Mouse (Mus musculus) kidney, postnatal 36 days (tissue): ENCODE results near the gene Herc6.

Experiments
- DNase-seq, 2 experiments: peaks; one replicate each; pipeline ENCODE4 v3.0.0; 2021 to 2022; ENCODE audit warnings: mixed read lengths in 2 of 2

The Herc6 gene

DNA sequence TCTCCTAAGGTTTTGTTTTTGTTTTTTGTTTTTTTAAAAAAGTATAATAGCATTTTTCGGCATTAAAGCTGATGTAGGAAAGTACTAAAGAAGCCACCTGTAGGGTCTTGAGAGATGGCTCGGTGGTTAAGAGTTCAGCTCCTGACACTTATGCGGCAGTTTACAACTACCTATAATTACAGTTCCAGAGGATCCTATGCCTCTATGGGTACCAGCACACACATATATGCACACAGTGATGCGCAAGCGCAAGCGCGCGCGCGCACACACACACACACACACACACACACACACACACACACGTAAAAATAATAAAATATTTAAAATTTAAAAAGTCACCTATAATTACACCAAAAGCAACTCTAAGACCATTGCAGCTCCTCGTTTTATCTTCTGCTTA, 795 bp downstream of the Herc6 start:
- no peak for DNase-seq

DNA sequence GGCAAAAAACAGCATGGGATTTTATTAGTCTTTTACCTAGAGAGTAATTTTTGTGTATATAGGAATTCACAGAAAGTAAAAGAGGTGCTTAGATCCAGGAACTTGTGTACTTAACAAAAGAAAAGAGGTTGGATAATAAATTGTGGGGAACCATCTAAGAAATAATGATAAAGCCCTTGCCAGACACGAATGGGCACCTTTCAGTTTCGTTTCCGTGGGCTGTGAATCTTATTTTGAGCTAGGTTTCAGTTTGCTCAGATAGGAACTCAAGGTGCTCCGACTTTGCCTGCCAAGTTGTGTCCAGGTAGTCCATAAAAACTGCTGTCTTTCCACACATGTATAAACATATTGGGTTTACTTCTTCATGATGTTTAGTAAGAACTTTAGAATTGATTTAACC, 1.6 kb downstream of the Herc6 start:
- peak in 1 of 2 experiments; percentile 25 for DNase-seq

DNA sequence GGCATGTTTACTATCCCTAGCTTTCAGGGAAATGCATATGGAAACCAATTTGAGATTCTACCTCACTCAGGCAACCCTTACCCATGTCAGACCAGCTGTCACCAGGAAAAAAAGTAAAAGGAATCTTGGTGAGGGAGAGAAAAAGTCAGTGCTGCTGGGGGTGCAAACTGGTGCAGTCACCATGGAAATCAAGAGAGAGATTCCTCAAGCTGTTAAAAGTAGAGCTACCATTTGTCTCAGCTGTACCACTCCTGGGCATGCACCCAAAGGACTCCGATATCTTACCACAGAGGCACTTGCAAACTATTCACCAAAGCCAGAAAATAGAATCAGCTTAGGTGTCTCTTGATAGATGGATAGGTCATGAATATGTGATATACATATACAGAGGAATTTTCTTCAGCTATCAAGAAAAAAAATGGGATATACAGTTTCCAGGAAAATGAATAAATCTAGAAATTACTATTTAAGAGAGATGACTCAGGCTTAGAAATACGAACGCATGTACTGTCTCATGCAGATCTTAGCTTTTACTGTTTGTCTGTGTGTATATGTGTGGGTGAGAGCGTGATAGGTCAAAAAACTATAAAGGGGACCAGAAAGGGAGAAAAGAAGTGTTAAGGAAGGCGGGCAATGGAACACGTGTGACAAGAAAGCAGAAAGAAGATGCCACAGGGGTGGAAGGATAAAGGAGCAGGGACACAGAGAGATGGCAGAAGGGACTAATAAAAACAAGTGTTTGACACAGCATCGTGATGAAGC, 24.9 kb downstream of the Herc6 start:
- no peak for DNase-seq

DNA sequence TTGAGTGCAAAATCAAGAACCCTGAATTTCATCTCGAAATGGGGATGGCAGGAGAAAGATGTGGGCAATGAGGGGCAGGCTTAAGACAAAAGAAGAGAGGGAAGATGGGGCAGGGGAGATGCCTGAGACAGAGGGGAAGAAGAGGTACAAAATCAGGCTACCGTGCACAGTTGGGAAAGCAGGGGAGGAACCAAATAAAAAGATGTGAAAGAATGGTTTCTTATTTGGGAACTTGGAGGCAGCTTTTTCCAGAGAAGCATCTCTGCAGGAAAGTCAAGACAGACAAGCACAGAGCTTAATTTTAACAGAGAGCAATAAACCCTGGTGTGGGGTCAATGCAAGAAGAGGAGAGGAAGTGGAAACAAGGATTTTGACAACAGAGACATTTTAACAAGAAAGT, 27.2 kb downstream of the Herc6 start:
- DNase-seq, result no peak

DNA sequence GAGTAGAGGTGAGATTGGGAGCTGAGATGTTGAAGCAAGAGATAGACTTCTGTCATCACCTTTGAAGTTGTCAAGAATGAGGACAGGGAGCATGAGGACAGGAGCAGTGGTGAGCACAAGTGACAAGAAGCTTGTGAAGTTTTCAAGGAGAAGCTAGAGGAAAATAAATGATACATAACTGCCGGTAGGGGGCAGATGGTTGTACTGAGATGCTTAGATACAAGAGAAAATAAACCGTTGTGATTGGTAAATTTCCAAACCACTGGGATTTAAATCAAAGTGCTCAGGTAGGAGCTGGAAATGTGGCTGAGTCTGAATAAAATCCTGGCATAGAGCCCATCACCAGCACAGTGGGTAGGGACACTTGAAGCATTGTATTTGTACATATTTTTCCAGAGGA, 28.8 kb downstream of the Herc6 start:
- DNase-seq, result peak; percentile 21 to 25

DNA sequence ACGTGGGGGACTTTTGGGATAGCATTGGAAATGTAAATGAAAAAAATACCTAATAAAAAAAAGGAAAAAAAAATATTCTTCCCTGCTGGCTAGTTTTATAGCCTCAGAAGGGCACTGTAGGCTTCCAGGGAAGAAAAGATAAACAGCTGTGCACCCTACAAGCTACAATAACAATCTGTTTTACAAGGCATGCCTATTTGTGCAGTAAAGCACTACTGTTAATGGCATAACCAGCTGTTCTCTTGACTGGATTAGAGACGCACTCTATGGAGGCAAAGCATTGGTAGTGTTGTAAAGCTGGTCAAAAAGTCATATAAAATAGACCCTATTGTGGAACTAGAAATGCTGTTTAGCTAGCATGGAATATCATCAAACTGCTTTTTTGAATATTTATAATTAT, 35.0 kb downstream of the Herc6 start:
- no peak for DNase-seq

DNA sequence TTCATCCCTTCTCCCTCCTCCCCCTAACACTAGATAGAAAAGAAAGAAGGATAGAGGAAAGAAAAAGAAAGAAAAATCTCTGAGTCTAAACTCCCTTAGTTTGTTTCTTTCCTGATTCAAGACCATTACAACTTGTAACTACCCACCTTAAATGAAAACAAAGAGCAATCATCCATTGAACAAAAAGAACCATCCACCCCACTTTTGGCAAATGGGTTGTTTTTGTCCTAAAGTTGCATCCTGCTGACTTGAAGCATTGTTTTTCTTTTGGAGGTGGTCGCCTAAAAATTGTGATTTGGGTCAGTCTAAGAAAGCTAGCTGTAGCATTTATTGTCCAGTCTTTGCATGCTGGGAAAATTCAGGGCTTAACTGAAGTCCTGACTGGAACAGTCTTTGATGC, 58.7 kb downstream of the Herc6 start:
- no peak for DNase-seq

DNA sequence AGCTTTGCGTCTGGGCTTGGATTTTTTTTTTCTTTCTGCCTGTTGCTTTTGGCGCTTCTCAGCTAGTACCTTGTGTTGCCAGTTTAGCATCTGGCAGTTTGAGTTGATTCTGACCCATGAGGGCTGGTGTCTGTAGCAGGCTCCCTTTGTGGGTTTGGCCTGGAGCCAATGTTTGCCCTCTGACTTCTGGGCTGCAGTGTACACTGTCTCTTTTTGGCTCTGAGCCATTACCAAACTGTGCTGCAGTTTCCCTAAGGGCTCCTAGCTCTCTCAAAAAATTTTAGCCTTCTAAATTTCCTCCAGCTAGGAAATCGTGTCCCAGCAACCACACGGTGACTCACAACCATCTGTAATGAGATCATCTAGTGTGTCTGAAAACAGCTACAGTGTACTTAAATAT, 61.0 kb downstream of the Herc6 start:
- peak; percentile 57 to 63 for DNase-seq

DNA sequence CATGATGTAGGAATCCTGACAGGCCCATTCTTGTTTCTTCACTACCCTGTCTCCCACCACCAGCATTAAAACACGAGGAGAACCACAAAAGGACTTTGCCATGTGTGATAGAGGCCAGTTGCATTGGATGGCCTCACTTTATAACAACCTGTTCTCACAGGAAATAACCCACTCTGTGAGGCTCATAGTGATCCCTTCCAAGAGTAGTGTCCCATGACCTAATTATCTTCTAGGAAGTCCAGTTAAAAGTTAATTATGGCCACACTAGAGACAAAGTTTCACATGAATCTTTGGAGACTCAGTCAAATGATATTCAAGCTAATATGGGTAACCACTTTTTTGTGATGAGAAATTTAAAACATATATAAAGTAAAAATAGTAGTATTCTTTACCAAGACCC, 66.5 kb downstream of the Herc6 start:
- DNase-seq, result no peak

DNA sequence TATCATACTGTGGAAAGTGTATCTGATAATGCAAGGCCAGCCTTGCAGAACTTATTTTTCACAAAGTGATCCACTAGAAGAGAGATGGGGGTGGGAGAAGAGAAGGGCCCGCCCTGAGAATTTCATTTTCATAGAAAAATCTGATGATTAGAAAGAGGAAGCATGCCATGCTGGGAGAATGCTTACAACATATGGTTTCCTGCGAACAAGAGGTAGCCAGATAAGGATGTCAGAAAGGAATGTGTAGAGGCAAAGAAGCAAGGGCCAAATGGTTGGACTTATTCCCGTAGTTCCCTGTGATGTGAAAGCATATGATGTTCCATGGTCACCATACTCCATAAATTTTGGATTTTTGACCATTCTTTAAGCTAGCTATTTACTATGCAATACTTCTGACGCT, 80.5 kb downstream of the Herc6 start:
- no peak for DNase-seq

DNA sequence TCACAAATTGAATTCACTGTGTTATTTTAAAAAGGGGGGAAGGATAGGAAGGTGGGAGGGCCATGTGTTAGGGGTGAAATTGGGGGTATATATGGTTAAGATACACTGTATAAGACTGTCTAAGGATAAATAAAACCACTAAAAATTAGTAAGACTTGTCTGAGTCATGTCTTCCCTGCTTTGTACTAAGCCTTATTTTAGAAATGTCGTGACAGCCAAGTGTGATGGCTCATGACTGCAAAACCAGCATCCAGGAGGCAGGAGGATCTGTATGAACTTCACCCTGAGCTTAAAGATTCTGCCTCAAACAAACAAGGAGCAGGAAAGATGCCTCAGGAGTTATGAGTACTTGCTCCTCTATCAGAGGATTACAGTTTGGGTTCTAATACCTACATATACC, 103.4 kb downstream of the Herc6 start:
- DNase-seq, result no peak

DNA sequence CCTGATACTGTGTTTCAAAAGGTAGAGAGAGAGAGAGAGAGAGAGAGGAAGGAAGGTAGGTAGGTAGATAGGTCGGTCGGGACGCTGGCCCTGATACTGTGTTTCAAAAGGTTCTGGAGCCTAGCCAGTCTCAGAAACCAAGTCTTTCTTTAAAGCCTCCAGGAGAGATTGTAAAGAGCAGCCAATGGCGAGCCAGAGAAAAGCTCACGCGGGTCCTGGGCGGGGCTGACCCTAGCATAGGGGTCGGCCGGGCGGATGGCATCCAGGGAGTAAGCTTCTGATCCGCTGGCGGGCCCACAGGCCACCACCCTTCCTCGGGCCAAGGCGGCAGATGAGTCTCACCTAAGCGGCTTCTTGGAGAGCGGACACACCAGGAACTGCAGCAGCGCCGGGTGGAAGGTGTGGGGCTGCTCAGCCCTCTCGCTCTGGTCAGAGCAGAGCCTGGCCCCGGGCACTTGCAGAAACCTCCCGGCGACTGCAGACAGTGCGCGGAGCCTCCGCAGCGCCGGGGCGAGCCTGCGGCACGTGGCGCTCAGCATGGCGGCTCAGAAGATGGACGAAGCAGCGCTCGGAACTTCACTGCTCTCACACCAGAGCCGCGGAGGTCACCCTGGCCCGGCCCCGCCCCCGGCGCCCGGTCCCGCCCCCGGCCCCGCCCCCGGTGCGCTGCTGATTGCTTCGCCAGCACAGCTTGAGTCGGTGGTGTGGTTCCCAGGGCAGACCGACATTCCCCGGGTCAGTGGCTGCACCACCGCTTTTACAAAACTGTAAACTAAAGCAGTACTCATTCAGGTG, 110.9 kb downstream of the Herc6 start, which contains the start of gene Pyurf:
Gene Pyurf (minus strand): TSS at position 612 of the 795 bp plus-strand sequence.
- peak; percentile 93 to 95 for DNase-seq

DNA sequence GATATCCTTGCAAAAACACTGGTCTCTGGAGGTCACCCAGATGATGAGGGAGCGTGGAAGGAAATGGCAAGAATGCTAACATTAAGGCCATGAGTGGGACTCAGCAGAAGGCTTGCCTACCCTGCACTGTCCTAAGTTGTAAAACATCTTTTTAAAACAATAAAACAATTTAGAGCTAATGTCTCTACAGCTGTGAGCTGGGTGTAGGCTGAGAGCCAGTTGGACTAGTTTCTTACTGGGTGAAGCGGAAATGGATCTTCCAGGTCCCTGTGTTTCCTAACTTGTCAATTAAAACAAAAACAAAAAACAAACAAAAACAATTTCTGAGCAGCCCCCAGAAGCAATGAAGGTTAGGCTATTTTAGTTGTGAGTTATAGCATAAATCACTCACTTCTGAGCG, 112.3 kb downstream of the Herc6 start:
- DNase-seq, result no peak

DNA sequence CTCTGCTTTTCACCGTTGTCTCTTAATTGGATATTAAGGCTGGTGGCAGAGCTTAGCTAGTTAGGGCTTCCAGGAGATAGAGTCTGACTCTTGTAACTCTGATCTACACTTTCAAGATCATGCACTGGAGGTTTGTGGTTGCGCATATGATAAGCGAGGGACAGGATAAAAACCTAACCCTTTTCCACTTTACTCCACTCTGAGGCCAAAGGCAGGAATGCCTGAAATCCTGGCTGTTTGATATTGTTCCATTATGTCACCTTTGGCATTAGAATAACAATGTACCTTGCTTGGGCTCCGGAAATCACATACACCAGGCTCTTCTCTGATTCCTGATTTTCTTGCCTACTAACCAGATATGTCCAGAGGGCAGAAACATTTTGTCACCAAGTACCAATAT, 120.9 kb downstream of the Herc6 start:
- DNase-seq, result no peak

DNA sequence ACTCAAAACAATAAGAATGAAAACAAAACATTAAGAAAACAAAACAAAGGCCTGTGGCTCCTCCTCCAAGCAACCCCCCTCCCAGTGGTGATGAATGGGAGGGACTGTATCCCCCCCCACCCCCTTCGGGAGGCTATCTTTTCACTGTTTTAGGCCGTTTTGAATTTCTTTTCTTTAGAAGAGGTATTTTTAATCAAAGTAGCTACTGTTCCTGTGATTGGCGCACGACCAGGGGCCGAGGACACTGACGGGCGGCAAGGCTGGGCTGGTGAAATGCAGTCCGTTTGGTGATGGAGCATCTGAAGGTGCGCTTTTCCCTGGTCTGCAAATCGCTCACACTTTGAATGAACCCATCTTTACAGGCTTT, 121.6 kb downstream of the Herc6 start, which contains the start of gene Lancl2:
Gene Lancl2 (plus strand): TSS at position 165 of the 367 bp plus-strand sequence.
- DNase-seq, result peak in 1 of 2 experiments; percentile 63

DNA sequence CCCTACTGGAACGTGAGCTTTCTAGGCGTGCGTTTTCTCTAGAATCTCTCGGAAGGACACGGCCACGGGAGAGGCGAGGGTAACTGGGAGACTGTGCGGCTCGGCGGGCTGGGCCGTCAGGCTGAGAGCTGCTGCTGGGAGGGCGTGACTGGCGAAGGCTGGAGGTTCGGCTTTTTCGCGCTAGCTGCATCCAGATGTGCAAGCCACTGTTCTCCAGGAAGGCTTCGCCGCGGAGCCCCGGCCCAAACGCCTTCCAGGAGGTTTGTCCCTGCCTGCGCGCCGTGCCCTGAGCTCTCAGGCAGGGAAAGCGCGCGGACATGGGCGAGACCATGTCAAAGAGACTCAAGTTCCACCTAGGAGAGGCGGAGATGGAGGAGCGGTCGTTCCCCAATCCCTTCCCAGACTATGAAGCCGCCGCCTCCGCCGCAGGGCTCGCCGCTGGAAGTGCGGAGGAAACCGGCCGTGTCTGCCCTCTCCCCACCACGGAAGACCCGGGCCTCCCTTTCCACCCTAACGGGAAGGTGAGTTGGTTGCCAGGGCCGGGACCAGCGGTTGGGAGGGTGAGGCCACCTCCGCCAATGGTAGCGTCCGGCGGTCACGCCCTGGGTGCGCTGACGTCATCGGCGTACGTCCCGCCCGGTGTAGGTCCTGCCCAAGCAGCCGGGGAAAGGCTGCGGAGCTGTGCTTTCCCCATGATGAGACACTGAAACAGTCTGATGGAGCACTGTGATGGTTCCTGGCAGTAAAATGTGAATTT, 122.1 kb downstream of the Herc6 start:
- peak; percentile 97 to 98 for DNase-seq

DNA sequence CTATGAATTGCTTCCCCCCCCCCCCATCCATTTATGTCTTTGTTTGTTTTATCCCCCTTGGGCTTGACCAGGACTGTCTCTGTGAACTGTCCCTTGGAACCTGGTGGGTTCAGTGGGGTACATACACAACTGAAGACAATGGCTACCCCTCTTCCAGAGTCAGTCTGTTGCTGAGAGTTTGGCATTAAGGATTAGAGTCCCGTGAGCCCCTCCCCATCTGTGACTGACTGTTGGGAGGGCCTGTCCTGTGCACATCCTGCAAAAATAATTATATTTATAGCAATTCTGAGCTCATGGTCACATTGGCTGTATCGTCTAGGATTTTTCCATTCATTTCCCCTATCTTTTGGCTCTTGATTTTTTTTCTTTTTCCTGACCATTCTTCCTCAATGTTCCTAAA, 122.9 kb downstream of the Herc6 start:
- peak; percentile 15 to 18 for DNase-seq

DNA sequence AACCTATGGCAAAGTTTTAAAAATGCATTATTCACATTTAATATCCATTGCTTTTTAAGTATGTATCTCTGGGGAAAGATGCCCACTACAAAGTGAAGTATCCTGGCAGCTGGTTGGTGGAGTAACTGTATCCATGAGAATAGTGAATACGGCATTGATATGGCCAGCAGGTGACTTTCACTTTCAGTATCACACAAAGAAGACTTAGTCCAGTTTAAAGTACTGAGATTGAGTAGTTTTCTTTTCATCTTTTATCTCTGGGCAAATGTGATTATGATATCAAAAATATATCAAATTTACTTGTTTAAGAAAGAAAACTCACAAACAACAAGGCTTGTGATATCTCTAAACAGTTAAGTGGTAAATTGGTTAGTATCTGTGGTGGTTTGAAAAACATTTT, 125.9 kb downstream of the Herc6 start:
- no peak for DNase-seq

DNA sequence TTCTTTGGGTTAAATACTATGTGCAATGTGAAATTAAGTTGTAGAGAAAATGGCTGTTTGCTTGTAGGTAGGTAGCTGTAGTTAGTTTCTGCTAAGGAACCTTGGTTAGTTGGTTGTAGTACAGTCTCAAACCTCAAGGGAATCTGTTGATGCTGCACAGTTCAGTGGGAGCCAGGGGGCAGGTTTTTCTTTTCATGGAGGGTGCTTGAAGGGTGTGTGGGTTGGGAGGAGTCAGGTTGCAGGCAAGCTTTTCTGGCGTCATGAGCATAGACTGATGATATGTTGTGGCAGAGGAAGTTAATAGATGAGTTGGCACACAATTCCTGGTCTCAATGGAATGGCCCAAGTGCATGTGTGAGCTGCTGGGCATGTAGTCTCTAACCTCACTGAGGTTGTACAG, 130.9 kb downstream of the Herc6 start:
- DNase-seq, result no peak
